Mouse (Mus musculus): Measurements from ENCODE around the gene Olfr558. TPM values are rescaled to one million over a fixed set of nuclear protein-coding genes. Genes with fewer than 3 reads are reported as not detected.
A peak's percentile ranks its signal among the peaks of the same experiment; 100 is the strongest.

The Olfr558 gene
- 1.1 and 1.4 TPM in 2 replicates for total RNA-seq (2021)
- long read RNA-seq, experiment 1, partial matches to known transcripts: 0 of 3 reads
- long read RNA-seq, experiment 1, other reads (novel, unspliced or antisense): 1 of 3 reads
- long read RNA-seq, experiment 2: 0 reads

- no peak for DNase-seq
These were observed at the start of gene Olfr558 for GRCm38 (mm10) chr7:102701915-102702314. TSS of gene Olfr558 (plus strand) at chr7:102702215.

- no peak for DNase-seq
These were observed 43.5 kb upstream of the Olfr558 start, which contains the start of gene Olfr555 for GRCm38 (mm10) chr7:102658523-102658922. TSS of gene Olfr555 (plus strand) at chr7:102658823.

GRCm38 (mm10) chr7:102664599-102664998, 37.4 kb upstream of the Olfr558 start, which contains the start of gene Olfr556:
TSS of gene Olfr556 (plus strand) at chr7:102664899.
- no peak for DNase-seq

GRCm38 (mm10) chr7:102665378-102665777, 36.6 kb upstream of the Olfr558 start:
- peak; percentile 10 for DNase-seq

GRCm38 (mm10) chr7:102676225-102676624, 25.8 kb upstream of the Olfr558 start:
- DNase-seq: no peak

GRCm38 (mm10) chr7:102681916-102682315, 20.1 kb upstream of the Olfr558 start:
- DNase-seq: no peak

- DNase-seq: peak; percentile 94
These were observed 15.0 kb upstream of the Olfr558 start, which contains the start of gene Trim68 for GRCm38 (mm10) chr7:102686944-102687501. TSS of gene Trim68 (minus strand) at chr7:102687327.

- DNase-seq: peak; percentile 68
These were observed 6.5 kb upstream of the Olfr558 start, which contains the start of gene Olfr557 for GRCm38 (mm10) chr7:102695358-102696125. TSS of gene Olfr557 (plus strand) at chr7:102695910.

- no peak for DNase-seq
These were observed 3.6 kb upstream of the Olfr558 start for GRCm38 (mm10) chr7:102698461-102698860.

GRCm38 (mm10) chr7:102718970-102719369, 17.0 kb downstream of the Olfr558 start, which contains the start of gene Olfr33:
TSS of gene Olfr33 (minus strand) at chr7:102719070.
- DNase-seq: no peak

GRCm38 (mm10) chr7:102727391-102727790, 25.4 kb downstream of the Olfr558 start, which contains the start of gene Olfr559:
TSS of gene Olfr559 (minus strand) at chr7:102727491.
- DNase-seq: no peak

GRCm38 (mm10) chr7:102733793-102734192, 31.8 kb downstream of the Olfr558 start:
- DNase-seq: no peak

- DNase-seq: no peak
These were observed 35.7 kb downstream of the Olfr558 start for GRCm38 (mm10) chr7:102737705-102738104.

- peak; percentile 6 for DNase-seq
These were observed 50.1 kb downstream of the Olfr558 start for GRCm38 (mm10) chr7:102752086-102752485.

- no peak for DNase-seq
These were observed 57.3 kb downstream of the Olfr558 start, which contains the start of the genes Olfr560 and Olfr78 for GRCm38 (mm10) chr7:102759266-102759665. TSS of gene Olfr560 (minus strand) at chr7:102759366. TSS of gene Olfr78 (minus strand) at chr7:102759471.

Other genes with a start within 250 kb of the Olfr558 start
- not detected in 2 replicates for gene Olfr543, start 220.5 kb upstream of the Olfr558 start, total RNA-seq (2021)
- gene Olfr544, start 213.9 kb upstream of the Olfr558 start, total RNA-seq (2021): not detected in 2 replicates
- gene Olfr545, start 202.6 kb upstream of the Olfr558 start, total RNA-seq (2021): not detected in 2 replicates
- not detected in 2 replicates for gene Olfr547, start 167.5 kb upstream of the Olfr558 start, total RNA-seq (2021)
- gene Olfr548-ps1, start 161.3 kb upstream of the Olfr558 start, total RNA-seq (2021): not detected in 2 replicates
- gene Olfr549, start 152.3 kb upstream of the Olfr558 start, total RNA-seq (2021): not detected in 2 replicates
- gene Trim21, start 136.7 kb upstream of the Olfr558 start, total RNA-seq (2021): 12.3 and 12.5 TPM in 2 replicates
- not detected in 2 replicates for gene Olfr550, start 130.8 kb upstream of the Olfr558 start, total RNA-seq (2021)
- gene Olfr551, start 110.3 kb upstream of the Olfr558 start, total RNA-seq (2021): not detected in 2 replicates
- gene Olfr552, start 104.4 kb upstream of the Olfr558 start, total RNA-seq (2021): 0.11 TPM in 1 of 2 replicates, not detected in the other
- not detected in 2 replicates for gene Olfr553, start 84.0 kb upstream of the Olfr558 start, total RNA-seq (2021)
- not detected in 2 replicates for gene Olfr554, start 63.8 kb upstream of the Olfr558 start, total RNA-seq (2021)
- gene Olfr555, start 43.4 kb upstream of the Olfr558 start, total RNA-seq (2021): not detected in 2 replicates
- gene Olfr556, start 37.3 kb upstream of the Olfr558 start, total RNA-seq (2021): not detected in 2 replicates
- gene Trim68, start 14.9 kb upstream of the Olfr558 start, total RNA-seq (2021): 9.4 and 10.3 TPM in 2 replicates
- not detected in 2 replicates for gene Olfr557, start 6.3 kb upstream of the Olfr558 start, total RNA-seq (2021)
- not detected in 2 replicates for gene Olfr33, start 16.9 kb downstream of the Olfr558 start, total RNA-seq (2021)
- gene Olfr559, start 25.3 kb downstream of the Olfr558 start, total RNA-seq (2021): not detected in 2 replicates
- not detected in 2 replicates for gene Olfr560, start 57.2 kb downstream of the Olfr558 start, total RNA-seq (2021)
- 0.82 and 1.8 TPM in 2 replicates for gene Olfr78, start 57.3 kb downstream of the Olfr558 start, total RNA-seq (2021)
- gene Olfr561, start 69.0 kb downstream of the Olfr558 start, total RNA-seq (2021): not detected in 2 replicates
- not detected in 2 replicates for gene Olfr564, start 101.3 kb downstream of the Olfr558 start, total RNA-seq (2021)
- gene Olfr566, start 156.6 kb downstream of the Olfr558 start, total RNA-seq (2021): not detected in 2 replicates
- gene Olfr568, start 174.9 kb downstream of the Olfr558 start, total RNA-seq (2021): not detected in 2 replicates
- not detected in 2 replicates for gene Olfr569, start 188.7 kb downstream of the Olfr558 start, total RNA-seq (2021)
- gene Olfr570, start 192.4 kb downstream of the Olfr558 start, total RNA-seq (2021): not detected in 2 replicates
- not detected in 2 replicates for gene Olfr571, start 215.3 kb downstream of the Olfr558 start, total RNA-seq (2021)
- gene Olfr572, start 222.2 kb downstream of the Olfr558 start, total RNA-seq (2021): not detected in 2 replicates
- not detected in 2 replicates for gene Olfr573-ps1, start 240.4 kb downstream of the Olfr558 start, total RNA-seq (2021)
- gene Olfr574, start 246.3 kb downstream of the Olfr558 start, total RNA-seq (2021): not detected in 2 replicates

Measured in adrenal gland, postnatal 14 days (tissue).